Mouse (Mus musculus) stomach, postnatal 0 days (tissue): Measurements from ENCODE around the gene Nsmf. TPM values are rescaled to one million over a fixed set of nuclear protein-coding genes. Genes with fewer than 3 reads are reported as not detected.
A peak's percentile ranks its signal among the peaks of the same experiment; 100 is the strongest.

ENCODE experiments used
- ATAC-seq: fragments of 200-750 bp; cut with Nextera tagmentation; 2 replicates; pipeline ENCODE4 v1.8.0; 2017; ENCODE audit not compliant: low FRiP score, low TSS enrichment
- DNase-seq: peaks from one replicate; pipeline ENCODE4 v3.0.0-alpha.2; 2016; ENCODE audit warnings: low spot score
- H3K27ac ChIP-seq: fragments of 300-500 bp; sonication (generic); replicated peaks from 2 replicates; pipeline ENCODE4 v1.5.1; 2014; ENCODE audit warnings: mild to moderate bottlenecking, control low read depth
- H3K27me3 ChIP-seq: fragments of 300-500 bp; sonication (generic); 2 replicates; pipeline ENCODE4 v1.6.1; 2014; ENCODE audit warnings: low read length; ENCODE audit not compliant: control insufficient read depth, insufficient read depth
- H3K36me3 ChIP-seq: fragments of 300-500 bp; sonication (generic); 2 replicates; pipeline ENCODE4 v1.6.1; 2014; ENCODE audit warnings: low read length, mixed read lengths; ENCODE audit not compliant: control insufficient read depth, insufficient read depth
- H3K4me1 ChIP-seq: fragments of 300-500 bp; sonication (generic); replicated peaks from 2 replicates; pipeline ENCODE4 v1.6.1; 2014; ENCODE audit warnings: antibody characterized with exemption; ENCODE audit not compliant: control insufficient read depth, insufficient read depth
- H3K4me2 ChIP-seq: fragments of 300-500 bp; sonication (generic); replicated peaks from 2 replicates; pipeline ENCODE4 v1.6.1; 2014; ENCODE audit warnings: low read depth, mild to moderate bottlenecking, control low read depth, moderate library complexity
- H3K4me3 ChIP-seq: fragments of 300-500 bp; sonication (generic); 2 replicates; pipeline ENCODE4 v1.5.1; 2014; ENCODE audit warnings: low read depth, low read length, control low read depth
- H3K9ac ChIP-seq: fragments of 300-500 bp; sonication (generic); 2 replicates; pipeline ENCODE4 v1.6.1; 2014; ENCODE audit warnings: mild to moderate bottlenecking, low read length, control low read depth, mixed read lengths
- H3K9me3 ChIP-seq: fragments of 300-500 bp; sonication (generic); 2 replicates; pipeline ENCODE4 v1.6.1; 2016; ENCODE audit warnings: low read length; ENCODE audit not compliant: control insufficient read depth
- CTCF ChIP-seq: IDR thresholded peaks from 2 replicates; pipeline ENCODE4 v1.5.1; 2016; ENCODE audit warnings: antibody characterized with exemption, low read depth, mild to moderate bottlenecking, moderate library complexity
- EP300 ChIP-seq: optimal IDR thresholded peaks from 2 replicates; pipeline ENCODE3; 2016; ENCODE audit warnings: antibody characterized with exemption
- WGBS: fragments of 180-500 bp; shearing (Covaris S2); extraction: QIAGEN DNeasy Blood & Tissue Kit; methylation state at CpG from one replicate; pipeline ENCODE4 v1.1.7; 2014; 5-methylcytosine and 5-hydroxymethylcytosine counted together
- polyA plus RNA-seq: library from polyadenylated mRNA; unstranded; fragments of >200 nt; fragmentation: Nextera tagmentation; extraction: Ambion mirVana; gene quantifications from 2 replicates; pipeline ENCODE4 v1.2.1, GENCODE M21; 2015

Nsmf gene
- polyA plus RNA-seq, 1 experiment from 2014 or later = 23.5 TPM

DNA sequence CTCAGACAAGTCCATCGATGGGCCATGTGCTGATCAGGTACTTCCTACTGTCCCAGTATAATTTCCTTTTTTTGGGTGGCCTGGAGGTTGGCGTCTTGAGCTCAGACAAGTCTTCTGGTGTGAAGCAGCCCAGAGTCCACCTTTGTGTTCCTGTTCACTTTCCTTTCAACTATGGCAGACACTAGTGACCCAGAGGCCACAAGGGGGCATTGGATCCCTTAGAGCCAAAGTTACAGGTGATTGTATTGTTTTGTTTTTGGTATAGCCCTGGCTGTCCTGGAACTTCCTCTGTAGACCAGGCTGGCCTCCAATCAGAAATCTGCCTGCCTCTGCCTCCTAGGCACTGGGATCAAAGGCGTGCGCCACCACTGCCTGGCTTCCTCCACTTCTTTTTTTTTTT is 18.2 kb downstream of the Nsmf start:
- no peak for ATAC-seq
- WGBS = 84% methylated on average over 4 of the region's 4 CpGs

GRCm38 (mm10) chr2:25075506-25075905 is 21.4 kb downstream of the Nsmf start:
- DNase-seq (no peak), ATAC-seq (no peak)
- H3K27me3 ChIP-seq = no peaks in the 10 kb centered on the region
- H3K4me2 ChIP-seq = no peak overlapping the region
- WGBS = 55% methylated on average over 4 of the region's 4 CpGs
- H3K36me3 ChIP-seq = no peaks in the 10 kb centered on the region
- no peak overlapping the region for H3K4me3 ChIP-seq
- no peaks in the 10 kb centered on the region for H3K4me1 ChIP-seq
- no peak overlapping the region for H3K27ac ChIP-seq
- TF ChIP-seq CTCF = no peak
- TF ChIP-seq EP300 = no peak
- H3K9me3 ChIP-seq = no peaks in the 10 kb centered on the region
- H3K9ac ChIP-seq = no peak overlapping the region

More for the DNA sequence above, 18.2 kb downstream of the Nsmf start:
- Histone ChIP-seq H3K4me1 (no peaks in the 10 kb centered on the region), H3K9me3 (no peaks in the 10 kb centered on the region), H3K4me3 (no peak overlapping the region), H3K9ac (no peak overlapping the region), H3K27me3 (no peaks in the 10 kb centered on the region), H3K36me3 (no peaks in the 10 kb centered on the region), H3K4me2 (no peak overlapping the region), H3K27ac (no peak overlapping the region)
- DNase-seq = no peak
- no peak for TF ChIP-seq EP300
- peak; percentile 30 for TF ChIP-seq CTCF

DNA sequence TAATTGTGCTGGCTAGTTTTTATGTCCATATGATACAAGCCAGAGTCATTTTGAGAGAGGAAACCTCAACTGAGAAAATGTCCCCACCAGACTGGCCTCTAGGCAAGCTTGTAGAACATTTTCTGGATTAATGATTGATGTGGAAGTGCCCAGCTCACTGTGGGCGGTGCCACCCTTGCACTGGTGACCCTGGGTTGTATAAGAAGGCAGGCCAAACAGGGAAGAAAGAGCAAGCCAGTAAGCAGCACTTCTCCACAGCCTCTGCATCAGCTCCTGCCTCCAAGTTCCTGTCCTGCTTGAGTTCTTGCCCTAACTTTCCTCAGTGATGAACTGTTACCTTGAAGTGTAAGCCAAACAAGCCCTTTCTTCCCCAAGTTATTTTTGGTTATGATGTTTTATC is 24.8 kb downstream of the Nsmf start:
- DNase-seq = peak; percentile 64
- Histone ChIP-seq H3K9ac (no peak overlapping the region), H3K4me2 (no peak overlapping the region), H3K4me1 (no peaks in the 10 kb centered on the region), H3K27me3 (no peaks in the 10 kb centered on the region), H3K36me3 (no peaks in the 10 kb centered on the region), H3K4me3 (no peak overlapping the region), H3K9me3 (no peaks in the 10 kb centered on the region), H3K27ac (no peak overlapping the region)
- peak; percentile 36 for ATAC-seq
- TF ChIP-seq EP300 = no peak
- WGBS = 47% methylated on average over 1 of the region's 1 CpGs

DNA sequence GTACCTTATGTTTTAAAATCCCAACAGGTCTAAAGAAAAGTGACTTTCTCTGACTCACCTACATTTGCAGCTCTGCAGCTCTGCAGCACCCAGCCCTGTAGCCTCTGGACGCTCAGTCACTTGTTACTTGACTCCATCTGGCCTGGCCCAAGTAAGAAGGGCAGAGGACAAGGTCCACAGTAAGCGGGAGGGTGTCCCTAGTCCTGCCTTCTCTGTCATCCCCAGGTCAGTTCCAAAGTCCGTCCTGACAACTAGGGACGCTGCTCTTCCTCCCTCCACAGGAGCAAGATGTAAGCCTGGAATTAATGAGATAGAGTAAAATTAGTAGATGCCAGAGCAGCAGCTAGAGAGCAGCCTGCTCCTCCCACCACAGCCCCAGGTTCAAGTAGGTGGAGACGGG is 25.9 kb downstream of the Nsmf start, which contains the start of gene Entpd8:
TSS of gene Entpd8 (plus strand) at position 229 of the 400 bp plus-strand sequence.
- peak; percentile 84 for ATAC-seq

GRCm38 (mm10) chr2:25083697-25084096 is 29.5 kb downstream of the Nsmf start:
- no peak overlapping the region for H3K4me2 ChIP-seq
- TF ChIP-seq EP300 (no peak), CTCF (no peak)
- no peak overlapping the region for H3K9ac ChIP-seq
- ATAC-seq = peak; percentile 83
- H3K36me3 ChIP-seq = no peaks in the 10 kb centered on the region
- no peaks in the 10 kb centered on the region for H3K9me3 ChIP-seq
- peak; percentile 55 for DNase-seq
- no peak overlapping the region for H3K27ac ChIP-seq
- H3K27me3 ChIP-seq = no peaks in the 10 kb centered on the region
- 59% methylated on average over 3 of the region's 4 CpGs for WGBS
- H3K4me1 ChIP-seq = no peaks in the 10 kb centered on the region
- H3K4me3 ChIP-seq = no peak overlapping the region

More for the DNA sequence above, 25.9 kb downstream of the Nsmf start, which contains the start of gene Entpd8:
- Histone ChIP-seq H3K27me3 (no peaks in the 10 kb centered on the region), H3K27ac (peak within 1 kb of the TSS; percentile 4; the same call in 1 of the 2 replicates), H3K9ac (no peak within 1 kb of the TSS), H3K4me3 (no peak within 1 kb of the TSS), H3K9me3 (no peaks in the 10 kb centered on the region), H3K4me1 (no peaks in the 10 kb centered on the region), H3K36me3 (no peaks in the 10 kb centered on the region), H3K4me2 (no peak within 1 kb of the TSS)
- TF ChIP-seq CTCF (no peak), EP300 (no peak)
- 42% methylated on average over 5 of the region's 5 CpGs for WGBS
- DNase-seq = peak; percentile 46

DNA sequence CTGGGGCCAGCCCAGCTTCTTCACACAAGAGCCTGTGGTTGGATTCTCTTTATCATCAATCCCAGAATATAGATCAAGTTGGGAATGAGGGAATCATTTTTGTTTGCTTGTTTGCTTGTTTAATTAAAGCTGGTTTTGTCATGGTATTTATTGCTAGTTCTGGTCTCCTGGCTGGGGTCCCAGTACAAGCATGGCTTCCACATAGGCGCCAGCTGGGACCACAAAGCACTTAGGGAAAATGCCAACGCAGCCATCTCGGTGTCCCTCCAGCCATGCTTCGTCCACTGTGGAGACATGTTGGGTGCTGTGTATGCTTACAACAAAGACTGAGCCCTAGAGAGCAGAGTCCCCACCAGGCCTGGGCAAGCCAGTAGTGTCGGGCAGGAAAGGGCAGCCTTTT is 31.4 kb downstream of the Nsmf start:
- Histone ChIP-seq H3K9ac (no peak overlapping the region), H3K4me3 (no peak overlapping the region), H3K27me3 (no peaks in the 10 kb centered on the region), H3K27ac (no peak overlapping the region), H3K4me2 (no peak overlapping the region), H3K9me3 (no peaks in the 10 kb centered on the region), H3K4me1 (no peaks in the 10 kb centered on the region), H3K36me3 (no peaks in the 10 kb centered on the region)
- TF ChIP-seq CTCF (no peak), EP300 (no peak)
- ATAC-seq = no peak
- DNase-seq = no peak
- 85% methylated on average over 5 of the region's 5 CpGs for WGBS
